Mouse (Mus musculus) heart, embryonic 11.5 days (tissue): Measurements from ENCODE around the gene Rtp2. TPM values are rescaled to one million over a fixed set of nuclear protein-coding genes. Genes with fewer than 3 reads are reported as not detected.

Source experiments
- ATAC-seq: fragments of 200-750 bp; cut with Nextera tagmentation; replicated peaks from 2 replicates; pipeline ENCODE4 v1.8.0; 2017; ENCODE audit warnings: moderate library complexity; ENCODE audit not compliant: insufficient number of reproducible peaks, low FRiP score, low TSS enrichment
- H3K27ac ChIP-seq: fragments of 300-500 bp; sonication (generic); 2 replicates; pipeline ENCODE4 v1.5.1; 2014; ENCODE audit warnings: mild to moderate bottlenecking, low read depth, low read length
- H3K27me3 ChIP-seq: fragments of 300-500 bp; sonication (generic); 2 replicates; pipeline ENCODE4 v1.6.1; 2014; ENCODE audit warnings: mild to moderate bottlenecking, low read length, mixed read lengths; ENCODE audit not compliant: control insufficient read depth, insufficient read depth
- H3K36me3 ChIP-seq: fragments of 300-500 bp; sonication (generic); 2 replicates; pipeline ENCODE4 v1.6.1; 2014; ENCODE audit warnings: mild to moderate bottlenecking, low read length, moderate library complexity, mixed read lengths; ENCODE audit not compliant: control insufficient read depth, insufficient read depth
- H3K4me1 ChIP-seq: fragments of 300-500 bp; sonication (generic); 2 replicates; pipeline ENCODE4 v1.6.1; 2014; ENCODE audit warnings: low read length; ENCODE audit not compliant: control insufficient read depth, insufficient read depth
- H3K4me2 ChIP-seq: fragments of 300-500 bp; sonication (generic); 2 replicates; pipeline ENCODE4 v1.6.1; 2014; ENCODE audit warnings: mild to moderate bottlenecking, moderate library complexity
- H3K4me3 ChIP-seq: fragments of 300-500 bp; sonication (generic); 2 replicates; pipeline ENCODE4 v1.5.1; 2014; ENCODE audit warnings: low read depth, low read length
- H3K9ac ChIP-seq: fragments of 300-500 bp; sonication (generic); 2 replicates; pipeline ENCODE4 v1.6.1; 2014; ENCODE audit warnings: mild to moderate bottlenecking, low read depth, low read length, moderate library complexity
- H3K9me3 ChIP-seq: fragments of 300-500 bp; sonication (generic); replicated peaks from 2 replicates; pipeline ENCODE4 v1.6.1; 2016; ENCODE audit warnings: low read length; ENCODE audit not compliant: control insufficient read depth
- WGBS: fragments of 180-500 bp; shearing (Covaris S2); extraction: QIAGEN DNeasy Blood & Tissue Kit; methylation state at CpG from one replicate; pipeline ENCODE4 v1.1.7; 2014; ENCODE audit not compliant: insufficient replicate concordance; 5-methylcytosine and 5-hydroxymethylcytosine counted together
- polyA plus RNA-seq: library from polyadenylated mRNA; unstranded; fragments of >200 nt; fragmentation: Nextera tagmentation; extraction: Ambion mirVana; gene quantifications from 2 replicates; pipeline ENCODE4 v1.2.1, GENCODE M21; 2014

The Rtp2 gene
- not detected in 2 replicates for polyA plus RNA-seq

DNA sequence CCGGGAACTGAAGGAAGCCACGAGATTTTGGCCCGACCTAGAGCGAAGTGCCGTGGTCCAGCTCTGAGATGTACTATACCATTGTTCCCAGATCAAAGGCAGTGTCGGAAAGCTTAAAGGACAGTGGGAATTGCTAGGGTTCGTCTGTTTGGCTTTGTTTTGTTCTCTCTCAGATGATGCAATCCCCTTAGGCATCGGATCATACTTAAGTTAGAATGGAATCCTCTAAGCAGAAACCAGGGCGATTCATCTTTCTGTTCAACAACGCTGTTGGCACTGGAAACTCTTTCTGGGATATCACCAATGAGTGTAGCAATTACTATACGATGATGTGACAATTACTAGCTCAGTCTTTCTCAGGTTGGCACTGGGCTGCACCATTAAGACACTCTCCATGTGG is at the start of gene Rtp2:
Gene Rtp2 (minus strand): TSS at position 101 of the 400 bp plus-strand sequence.
- Histone ChIP-seq H3K9ac (no peak within 1 kb of the TSS), H3K4me2 (peak within 1 kb of the TSS; percentile 52), H3K27me3 (peaks cover 6% of the 10 kb centered on the region; the same call in 1 of the 2 replicates), H3K4me3 (no peak within 1 kb of the TSS), H3K36me3 (no peaks in the 10 kb centered on the region), H3K27ac (no peak within 1 kb of the TSS), H3K9me3 (no peaks in the 10 kb centered on the region), H3K4me1 (peaks cover 3% of the 10 kb centered on the region; the same call in 1 of the 2 replicates)
- ATAC-seq, result no peak
- 80% methylated on average over 11 of the region's 11 CpGs for WGBS

GRCm38 (mm10) chr16:23980991-23981720 is 49.0 kb upstream of the Rtp2 start:
- Histone ChIP-seq H3K9ac (peak overlapping the region; percentile 67), H3K4me1 (peaks cover 16% of the 10 kb centered on the region), H3K4me3 (peak overlapping the region; percentile 47), H3K27me3 (peaks cover 22% of the 10 kb centered on the region), H3K27ac (no peak overlapping the region), H3K4me2 (peak overlapping the region; percentile 71), H3K9me3 (no peaks in the 10 kb centered on the region), H3K36me3 (no peaks in the 10 kb centered on the region)
- under 1% methylated on average over 32 of the region's 32 CpGs for WGBS
- no peak for ATAC-seq

DNA sequence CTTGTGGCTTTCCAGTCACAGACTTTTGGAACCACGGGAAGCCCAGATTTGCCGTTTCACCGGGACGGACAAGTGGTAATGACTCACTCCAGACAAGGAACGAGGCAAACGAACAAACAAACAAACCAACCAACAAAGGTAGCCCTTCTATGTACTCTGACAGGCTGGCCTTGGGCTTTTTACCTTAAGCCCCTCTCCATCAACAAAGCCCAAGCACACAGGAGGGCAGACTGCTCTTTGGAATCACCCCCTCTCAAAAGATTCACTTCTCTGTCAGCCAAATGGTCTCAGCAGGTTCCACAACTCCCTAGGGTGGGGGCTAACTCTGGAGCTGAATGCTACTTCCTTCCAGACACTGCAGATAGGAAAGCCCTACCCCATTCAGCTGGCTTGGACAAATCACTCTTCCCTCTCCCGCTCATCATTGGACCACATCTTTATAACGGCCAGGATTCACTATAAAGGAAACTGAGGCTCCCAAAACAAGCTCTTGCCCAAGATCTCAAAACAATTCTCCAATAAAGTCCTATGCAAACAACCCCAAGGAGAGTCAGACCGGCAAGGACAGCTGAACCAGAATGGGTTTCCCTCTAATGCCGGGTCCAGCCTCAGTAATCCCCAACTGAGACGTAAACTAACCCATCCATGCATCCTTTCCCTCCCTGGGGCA is 48.1 kb upstream of the Rtp2 start:
- Histone ChIP-seq H3K4me2 (peak overlapping the region; percentile 71), H3K4me3 (peak overlapping the region; percentile 47), H3K9me3 (no peaks in the 10 kb centered on the region), H3K9ac (peak overlapping the region; percentile 67), H3K36me3 (no peaks in the 10 kb centered on the region), H3K27ac (no peak overlapping the region), H3K27me3 (peaks cover 22% of the 10 kb centered on the region), H3K4me1 (peaks cover 9% of the 10 kb centered on the region; the same call in 1 of the 2 replicates)
- ATAC-seq, result no peak
- 4% methylated on average over 11 of the region's 11 CpGs for WGBS

GRCm38 (mm10) chr16:23979446-23979845 is 47.3 kb upstream of the Rtp2 start:
- H3K4me3 ChIP-seq, result no peak overlapping the region
- no peaks in the 10 kb centered on the region for H3K9me3 ChIP-seq
- peaks cover 22% of the 10 kb centered on the region for H3K27me3 ChIP-seq
- WGBS, result 82% methylated on average over 9 of the region's 9 CpGs
- H3K36me3 ChIP-seq, result no peaks in the 10 kb centered on the region
- no peak for ATAC-seq
- no peak overlapping the region for H3K9ac ChIP-seq
- peaks cover 9% of the 10 kb centered on the region; the same call in 1 of the 2 replicates for H3K4me1 ChIP-seq
- no peak overlapping the region for H3K27ac ChIP-seq
- no peak overlapping the region for H3K4me2 ChIP-seq

DNA sequence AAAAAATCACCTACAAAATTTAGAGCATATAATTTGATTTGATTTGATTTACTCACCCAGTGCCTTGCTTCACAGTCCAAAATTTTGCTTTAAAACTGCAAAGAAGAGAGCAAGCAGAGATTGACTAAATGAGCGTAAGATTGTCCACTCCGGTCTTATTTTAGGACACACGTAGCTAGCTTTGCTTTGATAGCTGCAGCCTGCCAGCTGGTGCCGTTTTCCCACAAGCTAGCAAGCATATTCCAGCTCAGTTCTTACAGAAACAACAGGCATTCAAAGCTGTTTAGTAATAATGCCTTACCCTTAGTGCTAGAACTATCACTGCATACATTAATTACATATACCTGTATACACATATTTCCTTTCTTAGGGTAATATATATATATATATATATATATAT is 46.3 kb upstream of the Rtp2 start:
- H3K4me2 ChIP-seq, result no peak overlapping the region
- WGBS, result 74% methylated on average over 4 of the region's 4 CpGs
- no peak for ATAC-seq
- no peaks in the 10 kb centered on the region for H3K9me3 ChIP-seq
- no peak overlapping the region for H3K4me3 ChIP-seq
- H3K36me3 ChIP-seq, result no peaks in the 10 kb centered on the region
- peaks cover 9% of the 10 kb centered on the region for H3K4me1 ChIP-seq
- H3K27ac ChIP-seq, result no peak overlapping the region
- no peak overlapping the region for H3K9ac ChIP-seq
- peaks cover 22% of the 10 kb centered on the region for H3K27me3 ChIP-seq

DNA sequence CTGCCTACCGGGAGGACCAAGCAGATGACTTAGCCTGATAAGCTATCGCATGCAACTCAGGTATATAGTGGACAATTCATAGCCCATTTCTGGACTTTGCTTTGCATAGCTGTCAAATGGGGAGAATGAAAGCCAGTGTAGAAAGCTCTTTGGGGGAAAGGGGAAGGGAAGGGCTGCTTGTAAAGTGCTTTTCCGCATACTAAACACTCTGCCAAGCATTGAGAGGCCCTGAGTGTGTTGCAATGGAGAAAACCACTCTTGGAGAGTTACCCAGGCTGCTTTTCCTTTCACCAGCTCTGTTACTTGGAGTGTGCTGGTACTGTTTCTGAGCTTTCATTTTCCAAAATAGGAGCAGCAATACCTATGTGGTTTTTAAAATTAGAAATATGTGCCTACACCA is 45.5 kb upstream of the Rtp2 start:
- no peak overlapping the region for H3K4me3 ChIP-seq
- no peak overlapping the region for H3K9ac ChIP-seq
- peaks cover 22% of the 10 kb centered on the region for H3K27me3 ChIP-seq
- no peaks in the 10 kb centered on the region for H3K9me3 ChIP-seq
- H3K4me1 ChIP-seq, result peaks cover 15% of the 10 kb centered on the region
- no peak for ATAC-seq
- H3K27ac ChIP-seq, result no peak overlapping the region
- H3K4me2 ChIP-seq, result no peak overlapping the region
- 76% methylated on average over 3 of the region's 3 CpGs for WGBS
- H3K36me3 ChIP-seq, result no peaks in the 10 kb centered on the region

DNA sequence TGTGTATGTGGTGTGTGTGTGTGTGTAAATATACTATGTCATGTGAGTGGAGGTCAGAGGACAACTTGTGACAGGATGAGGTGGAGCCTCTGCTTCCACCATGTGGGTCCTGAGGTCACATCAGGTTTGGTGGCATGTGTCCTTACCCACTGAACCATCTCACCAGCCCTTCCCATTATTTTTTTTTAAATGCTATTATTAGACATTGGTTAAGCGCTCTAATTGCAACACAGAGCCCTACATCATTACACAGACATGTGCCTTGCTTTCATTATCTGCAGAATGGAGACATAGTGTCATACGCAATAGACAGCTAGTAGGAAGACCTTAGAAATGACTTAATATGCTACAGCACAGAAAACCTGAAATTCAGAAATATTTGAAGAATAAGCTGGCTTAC is 44.0 kb upstream of the Rtp2 start:
- no peak overlapping the region for H3K9ac ChIP-seq
- no peak overlapping the region for H3K27ac ChIP-seq
- H3K4me1 ChIP-seq, result peaks cover 23% of the 10 kb centered on the region
- no peak for ATAC-seq
- 88% methylated on average over 2 of the region's 2 CpGs for WGBS
- no peaks in the 10 kb centered on the region for H3K9me3 ChIP-seq
- H3K4me3 ChIP-seq, result no peak overlapping the region
- no peak overlapping the region for H3K4me2 ChIP-seq
- no peaks in the 10 kb centered on the region for H3K36me3 ChIP-seq
- H3K27me3 ChIP-seq, result peaks cover 22% of the 10 kb centered on the region

- 70% methylated on average over 9 of the region's 9 CpGs for WGBS
- H3K36me3 ChIP-seq, result no peaks in the 10 kb centered on the region
- no peak overlapping the region for H3K4me3 ChIP-seq
- no peaks in the 10 kb centered on the region for H3K9me3 ChIP-seq
- no peaks in the 10 kb centered on the region; the same call in 1 of the 2 replicates for H3K27me3 ChIP-seq
- H3K4me2 ChIP-seq, result no peak overlapping the region
- H3K9ac ChIP-seq, result no peak overlapping the region
- peaks cover 21% of the 10 kb centered on the region for H3K4me1 ChIP-seq
- no peak overlapping the region for H3K27ac ChIP-seq
- no peak for ATAC-seq
These were observed 41.6 kb upstream of the Rtp2 start for GRCm38 (mm10) chr16:23973635-23974367.
